Mouse (Mus musculus) ovary, postnatal 14 days (tissue): Measurements from ENCODE around the gene Ccdc33.

Experiments
- DNase-seq: peaks from one replicate; pipeline ENCODE4 v3.0.0; 2022; ENCODE audit warnings: low spot score

Ccdc33 gene

DNA sequence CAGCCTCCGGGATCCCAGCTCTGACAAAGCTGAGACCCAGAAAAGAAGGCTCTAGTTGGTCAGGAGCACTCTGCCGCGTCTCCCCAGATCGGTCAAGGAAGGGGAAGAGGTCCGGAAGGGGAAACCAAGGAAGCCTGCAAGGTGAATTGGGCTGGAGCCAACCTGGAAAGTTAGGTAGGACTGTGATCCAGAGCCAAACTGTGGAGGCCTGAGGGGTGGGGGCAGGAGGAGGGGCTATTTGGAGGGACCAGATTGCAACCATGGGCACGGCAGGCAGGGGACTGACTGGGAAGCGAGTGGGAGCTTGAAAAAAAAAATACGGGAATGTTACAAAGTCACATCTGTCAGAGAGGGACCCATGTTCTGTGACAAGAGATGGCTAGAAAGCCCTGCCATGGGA lies 10.9 kb upstream of the Ccdc33 start:
- DNase-seq = no peak

DNA sequence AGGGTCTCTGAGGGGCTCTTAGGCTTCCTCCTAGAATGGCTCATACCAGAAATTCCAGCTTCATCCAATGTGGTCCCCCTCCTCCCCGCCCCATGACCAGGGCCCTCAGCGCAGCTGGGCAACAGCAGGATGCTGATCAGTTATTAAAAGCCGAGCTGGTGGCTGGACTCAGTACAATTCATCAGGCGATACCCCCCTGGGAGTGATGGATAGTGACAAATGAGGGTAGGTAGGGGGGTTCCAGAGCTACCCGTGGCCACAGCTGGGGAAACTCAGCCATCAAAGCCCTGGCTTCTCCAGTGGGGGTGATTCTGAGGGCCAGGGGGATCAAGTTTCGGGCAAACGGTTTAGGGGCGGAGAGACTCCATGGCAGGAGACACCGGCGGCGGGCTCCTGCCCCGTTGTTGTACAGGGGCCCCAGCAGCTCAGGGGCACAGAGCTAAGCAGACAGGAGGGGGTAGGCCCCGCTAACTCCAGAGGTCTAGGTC lies 10.3 kb upstream of the Ccdc33 start:
- DNase-seq = no peak

DNA sequence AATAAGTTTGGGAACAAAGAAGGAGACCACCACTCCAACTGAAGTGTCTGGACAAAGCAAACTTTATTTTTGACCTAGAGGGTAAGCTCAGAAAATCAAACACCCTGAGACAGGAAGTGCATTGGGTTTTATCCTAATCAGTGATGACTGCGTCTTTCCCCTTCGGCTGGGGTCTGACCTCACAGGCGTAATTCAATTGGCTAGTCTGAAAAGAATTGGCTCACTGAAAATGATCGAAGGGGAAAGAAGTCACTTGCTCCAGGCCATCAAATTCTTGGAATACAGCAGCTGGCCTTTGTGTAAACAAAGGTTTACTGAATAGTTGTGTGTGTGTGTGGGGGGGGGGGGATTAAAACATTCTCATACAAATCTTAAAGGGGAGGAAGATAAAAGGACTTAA lies 7.2 kb upstream of the Ccdc33 start:
- no peak for DNase-seq

DNA sequence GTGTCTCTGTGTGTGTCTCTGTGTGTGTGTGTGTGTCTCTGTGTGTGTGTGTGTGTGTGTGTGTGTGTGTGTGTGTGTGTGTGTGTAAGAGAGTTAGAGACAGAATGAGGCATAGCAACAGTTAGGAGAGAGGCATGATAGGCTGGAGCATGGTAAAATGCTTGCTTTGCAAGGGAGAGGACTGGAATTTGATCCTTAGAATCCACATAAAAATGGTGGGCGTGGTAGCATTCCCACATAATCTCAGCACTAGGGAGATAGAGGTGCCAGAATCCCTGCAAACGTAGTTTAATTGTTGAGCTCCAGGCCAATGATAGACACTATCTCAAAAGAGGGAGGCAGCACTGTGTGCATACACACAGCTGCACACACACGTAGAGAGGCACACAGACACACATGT lies 6.5 kb upstream of the Ccdc33 start:
- DNase-seq = no peak

DNA sequence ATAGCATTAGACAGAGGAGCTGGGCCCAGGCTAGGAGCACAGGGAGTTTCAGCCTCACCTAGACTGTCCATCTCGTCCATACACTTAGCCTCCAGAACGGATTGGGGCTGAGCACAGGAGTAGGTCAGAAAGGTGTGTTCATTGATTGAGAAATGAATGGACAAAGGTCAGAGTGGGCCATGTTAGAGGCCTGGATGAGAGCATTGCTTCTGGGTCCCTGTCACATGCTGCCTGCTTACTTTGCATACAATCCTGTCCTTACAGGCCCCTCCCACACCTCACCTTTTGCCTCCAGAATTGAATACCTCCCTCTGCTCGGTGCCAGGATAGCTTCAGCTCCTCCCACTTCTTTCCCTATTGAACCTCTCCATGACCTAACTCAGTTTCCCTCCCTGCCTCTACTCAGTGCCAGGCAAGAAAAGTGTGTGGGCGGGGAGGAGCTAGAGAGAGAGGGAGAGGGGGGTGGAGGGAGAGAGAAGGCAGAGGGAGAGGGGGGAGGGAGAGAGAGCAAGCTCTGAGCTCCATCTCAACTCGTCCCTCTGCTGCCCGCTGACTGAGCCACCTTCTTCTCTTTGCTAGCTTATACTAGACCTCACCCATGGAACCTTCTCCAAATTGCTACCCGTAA lies 2.5 kb downstream of the Ccdc33 start:
- DNase-seq = no peak

DNA sequence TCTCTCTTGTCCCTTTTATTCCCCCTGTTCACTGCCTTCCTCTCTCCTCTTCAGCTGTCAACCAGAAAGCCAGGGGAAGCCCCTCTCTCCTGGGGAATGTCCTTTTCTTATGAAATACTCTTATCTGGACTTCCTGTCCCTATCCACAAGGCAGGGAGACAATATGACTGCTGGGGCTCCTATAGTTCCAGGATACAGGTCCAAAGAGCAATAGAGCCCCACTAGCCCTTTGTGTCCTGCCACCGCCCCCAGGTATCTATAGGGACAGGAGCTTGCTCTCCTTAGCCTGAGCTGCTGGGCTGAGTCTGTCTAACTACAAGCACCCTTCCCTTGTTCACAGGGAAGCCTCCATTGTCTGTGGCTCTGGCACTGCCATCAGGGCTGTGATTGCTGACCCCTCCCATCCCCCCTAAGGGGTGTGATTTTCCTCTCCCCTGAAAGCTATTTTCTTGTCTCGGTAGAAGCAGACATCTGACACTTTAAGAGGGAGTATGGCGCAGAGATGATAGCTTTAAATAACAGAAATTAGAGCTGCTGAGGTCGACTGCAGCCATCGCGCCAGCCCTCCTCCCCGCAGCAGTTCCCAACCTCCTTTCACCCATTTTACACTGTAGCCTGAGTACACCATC lies 3.2 kb downstream of the Ccdc33 start:
- no peak for DNase-seq

DNA sequence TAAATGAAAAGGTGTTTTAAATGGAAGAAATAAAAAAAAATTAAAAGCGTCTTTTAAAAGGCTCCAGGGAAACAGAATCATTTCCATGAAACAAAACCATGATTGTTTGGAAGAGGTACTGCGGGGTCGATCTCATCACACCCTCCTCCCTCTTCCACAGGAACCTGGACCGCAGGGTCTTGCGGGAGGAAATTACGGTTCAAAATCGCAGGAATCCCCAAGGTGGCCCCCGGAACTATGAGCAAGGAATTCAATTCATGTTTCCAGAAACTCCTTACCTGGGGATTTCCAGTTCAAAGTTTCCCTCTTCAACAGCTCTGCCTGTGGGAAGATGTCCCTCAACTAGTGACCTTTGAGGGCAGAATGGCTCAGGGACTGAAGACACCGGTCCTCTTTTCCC lies 4.6 kb downstream of the Ccdc33 start:
- DNase-seq = no peak

DNA sequence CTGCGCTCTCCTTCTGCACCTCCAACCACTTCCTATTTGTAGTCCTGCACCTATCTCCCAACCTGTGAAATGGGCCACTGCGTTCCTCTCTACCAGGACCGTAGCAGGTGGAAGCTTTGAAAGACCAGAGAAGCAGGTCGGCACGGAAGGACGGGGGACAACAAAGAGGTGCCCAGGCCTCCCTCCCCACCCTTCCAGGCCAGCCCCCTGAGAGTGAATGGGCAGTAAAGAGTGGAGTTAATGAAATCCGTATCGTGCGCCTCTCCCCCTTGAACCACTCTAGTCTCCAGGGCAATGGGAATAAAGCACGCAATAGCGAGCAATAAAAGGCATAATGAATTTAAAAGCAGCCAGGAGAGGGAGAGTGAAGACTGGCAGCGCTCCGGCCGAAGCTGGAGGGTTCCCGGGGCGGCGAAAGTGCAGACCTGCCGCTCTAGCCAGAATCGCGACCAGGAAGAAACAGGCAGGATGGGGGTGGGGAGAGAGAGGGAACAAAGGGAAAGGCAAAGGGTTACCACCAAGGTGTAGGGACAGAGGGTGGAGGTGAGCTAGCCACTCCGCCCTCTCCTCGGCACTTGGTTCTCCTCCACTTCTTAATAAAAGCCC lies 5.2 kb downstream of the Ccdc33 start:
- DNase-seq = no peak

DNA sequence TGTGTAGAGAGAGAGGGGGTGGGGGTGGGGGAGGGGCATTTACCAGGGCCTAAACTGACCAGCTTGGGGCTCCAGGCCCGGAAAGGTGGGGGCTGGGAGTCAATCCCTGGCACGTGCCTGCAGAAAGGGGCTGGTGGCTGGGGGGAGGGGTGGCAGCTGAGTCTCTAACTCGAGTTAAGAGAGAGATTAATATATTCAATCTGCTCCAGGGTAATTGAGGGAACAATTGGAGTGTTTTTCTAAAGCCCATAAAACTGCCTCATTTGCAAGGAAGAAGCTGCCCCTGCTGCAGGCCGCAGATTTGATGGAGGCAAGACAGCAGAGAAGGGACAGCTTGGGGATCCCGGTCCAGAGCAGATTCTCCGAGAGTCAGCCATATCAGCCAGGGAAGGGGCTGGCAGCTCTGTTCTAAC lies 5.8 kb downstream of the Ccdc33 start:
- DNase-seq = no peak

DNA sequence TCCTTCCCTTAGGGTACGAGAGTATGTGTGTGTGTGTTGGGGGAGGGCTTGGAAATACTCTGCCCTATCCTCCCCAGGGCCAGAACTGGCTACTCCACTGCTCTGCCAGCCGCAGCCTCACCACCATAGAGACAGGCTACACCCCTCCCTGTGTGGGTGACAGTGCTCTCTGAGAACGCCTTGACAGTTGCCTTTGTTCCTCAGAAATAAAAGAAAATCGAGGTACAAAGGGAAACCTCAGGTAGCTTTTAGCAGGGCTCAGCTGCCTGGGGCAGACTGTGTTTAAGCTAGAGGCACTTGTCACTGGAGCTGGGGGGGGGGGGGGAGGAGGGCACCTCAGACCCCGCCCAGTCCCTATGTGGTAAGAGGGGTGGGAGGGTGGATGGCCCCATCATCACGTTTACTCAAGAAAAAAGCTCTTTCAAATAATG lies 6.3 kb downstream of the Ccdc33 start:
- DNase-seq = no peak

DNA sequence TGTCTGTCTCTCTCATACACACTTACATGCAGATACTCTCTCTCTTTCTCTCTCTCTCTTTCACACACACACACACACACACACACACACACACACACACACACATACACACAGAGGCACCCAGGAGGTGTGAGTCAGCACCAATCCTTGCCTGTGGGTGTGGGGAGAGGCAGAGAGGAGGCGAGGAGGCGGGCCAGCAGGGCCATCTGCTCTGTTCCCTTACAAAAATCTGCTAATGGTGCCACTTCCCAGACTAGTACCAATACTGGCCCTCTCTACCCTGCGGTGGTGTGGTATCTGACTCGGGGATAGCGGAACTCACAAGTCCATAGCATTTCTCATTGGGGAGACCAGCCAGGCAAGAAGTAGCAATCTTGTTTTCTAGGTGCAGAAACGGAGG lies 7.2 kb downstream of the Ccdc33 start:
- no peak for DNase-seq

DNA sequence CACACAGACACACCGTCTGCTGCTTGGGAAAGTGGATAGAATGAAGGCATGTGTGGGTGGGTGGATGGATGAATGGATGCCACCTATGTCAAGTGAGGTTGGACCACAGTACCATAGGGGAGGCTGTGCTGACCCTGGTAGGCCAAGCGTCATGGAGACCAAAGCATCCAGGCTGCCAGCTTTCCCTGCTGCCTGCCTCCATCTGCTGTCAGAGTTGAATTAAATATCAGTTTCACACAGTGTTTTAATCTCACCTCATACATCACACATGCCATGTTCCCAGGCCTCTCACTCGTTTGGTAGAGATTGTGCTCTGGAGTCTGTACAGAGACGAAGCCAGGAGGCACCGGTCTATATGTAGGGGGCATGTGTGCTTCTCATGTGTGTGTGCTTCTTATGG lies 7.8 kb downstream of the Ccdc33 start:
- DNase-seq = no peak

DNA sequence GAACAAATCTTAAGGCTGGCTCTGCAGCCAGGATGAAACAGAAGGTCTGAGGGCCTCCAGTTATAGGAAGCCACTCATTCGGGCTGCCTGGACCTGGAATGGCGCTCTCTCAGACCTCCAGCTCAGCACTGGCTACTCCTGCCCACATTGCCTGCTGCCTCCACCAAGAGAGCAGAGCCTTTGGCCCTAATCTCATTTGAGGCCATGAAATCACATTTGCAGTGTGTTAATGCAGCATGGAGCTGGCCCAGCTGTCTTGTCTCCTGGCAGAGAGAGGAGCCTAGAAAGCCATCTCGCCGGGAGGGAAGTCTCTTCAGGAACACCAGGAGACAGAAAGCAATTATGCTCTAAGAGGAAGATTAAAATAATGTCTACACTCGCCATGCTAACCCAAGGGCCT lies 11.1 kb downstream of the Ccdc33 start:
- no peak for DNase-seq

DNA sequence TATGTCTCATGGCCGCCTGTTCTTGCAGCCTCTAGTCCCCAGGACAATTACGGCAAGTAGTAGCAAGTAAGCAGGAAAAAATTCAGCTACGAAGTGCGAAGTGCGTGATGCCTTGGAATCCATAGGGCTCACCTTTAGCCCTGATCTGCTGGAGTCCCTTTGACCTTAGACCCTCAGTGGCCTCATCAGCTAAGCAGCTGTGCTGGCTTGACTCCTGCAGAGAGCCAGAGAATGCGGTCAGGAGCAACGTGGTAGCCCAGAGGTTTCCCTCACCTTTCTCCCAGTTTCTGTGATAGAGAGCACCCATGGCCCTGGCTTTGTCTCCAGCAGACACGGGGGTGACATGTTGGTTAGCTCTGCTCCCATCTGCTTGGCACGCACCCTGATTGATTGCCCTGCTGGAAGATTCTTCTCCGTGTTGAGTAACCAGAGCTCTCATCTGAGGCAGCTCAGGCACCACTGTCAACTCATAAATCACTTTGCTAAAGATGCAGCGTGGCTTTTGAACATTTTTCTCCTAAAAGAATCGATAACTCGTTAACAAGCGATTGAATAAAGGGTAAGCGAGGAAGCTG lies 12.9 kb downstream of the Ccdc33 start:
- DNase-seq = no peak

DNA sequence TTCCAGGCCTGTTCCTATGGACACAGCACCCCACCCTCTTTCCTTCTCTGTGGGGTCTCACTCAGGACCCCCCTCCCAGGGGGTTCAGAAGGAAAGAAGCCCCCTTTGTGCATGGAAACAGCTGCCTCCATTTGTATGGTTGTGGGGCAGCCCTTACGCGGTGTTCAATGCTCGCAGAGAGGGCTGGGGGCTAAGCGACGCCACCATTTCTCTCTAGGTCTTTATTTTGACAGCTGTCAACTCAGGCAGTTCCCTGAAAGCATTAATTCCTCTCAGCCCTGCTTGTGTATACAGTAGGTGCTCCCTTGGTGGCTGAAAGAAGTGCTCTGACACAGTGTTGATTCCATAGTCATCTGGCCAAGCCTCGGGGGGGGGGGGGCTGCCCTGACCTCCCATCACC lies 15.0 kb downstream of the Ccdc33 start:
- no peak for DNase-seq

DNA sequence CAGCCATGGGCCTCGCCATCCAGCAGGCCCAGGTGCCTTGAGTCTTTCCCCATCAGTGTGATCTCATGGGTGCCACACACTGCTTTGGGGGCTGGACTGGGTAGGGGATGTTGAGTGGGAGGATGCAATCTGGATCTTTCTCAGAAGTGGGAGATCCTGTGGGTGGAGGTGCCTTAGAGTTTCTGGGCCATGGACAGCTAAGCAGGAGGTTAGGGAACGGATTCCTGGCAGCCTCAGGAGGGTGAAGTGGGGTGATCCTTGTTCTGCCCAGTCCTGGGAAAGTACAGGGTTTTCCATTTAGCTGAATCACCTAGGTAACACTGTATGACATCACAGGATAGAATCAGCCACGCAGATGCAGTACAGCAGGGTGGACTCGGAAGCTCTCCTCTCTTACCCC lies 16.6 kb downstream of the Ccdc33 start:
- DNase-seq = no peak

DNA sequence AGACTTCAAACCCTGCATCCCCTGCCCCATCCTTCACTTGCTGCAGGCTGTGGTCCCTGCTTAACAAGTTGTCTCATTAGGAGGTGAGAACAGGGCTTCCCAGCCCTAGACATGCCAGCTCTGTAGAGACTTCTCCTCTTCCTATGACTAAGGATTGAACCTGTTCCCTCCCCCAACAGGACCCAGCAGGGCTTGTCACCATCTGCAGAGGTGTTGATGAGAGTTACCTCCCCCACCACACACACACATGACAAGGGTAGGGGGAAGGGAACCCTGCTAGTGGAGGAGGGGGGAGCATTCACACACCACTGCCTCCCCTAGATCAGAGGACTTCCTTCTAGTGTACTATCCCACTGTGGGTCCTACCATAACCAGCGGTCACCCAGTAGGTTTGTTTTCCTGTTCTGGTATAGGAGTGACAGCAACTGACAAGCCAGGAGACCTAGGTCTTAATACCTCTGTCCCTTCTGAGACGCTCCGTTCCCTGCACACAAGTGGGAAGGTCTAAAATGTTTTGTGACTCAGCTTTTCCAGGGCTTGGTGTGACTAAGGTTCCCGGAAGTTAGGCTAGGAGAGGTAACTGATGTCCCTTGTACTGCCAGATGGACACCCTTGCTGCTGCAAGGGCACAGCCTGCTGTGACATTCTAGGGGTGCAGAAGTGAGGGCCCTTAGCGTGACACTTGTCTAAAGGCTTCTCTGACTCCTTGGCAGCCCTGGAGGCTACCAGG lies 18.6 kb downstream of the Ccdc33 start:
- no peak for DNase-seq

DNA sequence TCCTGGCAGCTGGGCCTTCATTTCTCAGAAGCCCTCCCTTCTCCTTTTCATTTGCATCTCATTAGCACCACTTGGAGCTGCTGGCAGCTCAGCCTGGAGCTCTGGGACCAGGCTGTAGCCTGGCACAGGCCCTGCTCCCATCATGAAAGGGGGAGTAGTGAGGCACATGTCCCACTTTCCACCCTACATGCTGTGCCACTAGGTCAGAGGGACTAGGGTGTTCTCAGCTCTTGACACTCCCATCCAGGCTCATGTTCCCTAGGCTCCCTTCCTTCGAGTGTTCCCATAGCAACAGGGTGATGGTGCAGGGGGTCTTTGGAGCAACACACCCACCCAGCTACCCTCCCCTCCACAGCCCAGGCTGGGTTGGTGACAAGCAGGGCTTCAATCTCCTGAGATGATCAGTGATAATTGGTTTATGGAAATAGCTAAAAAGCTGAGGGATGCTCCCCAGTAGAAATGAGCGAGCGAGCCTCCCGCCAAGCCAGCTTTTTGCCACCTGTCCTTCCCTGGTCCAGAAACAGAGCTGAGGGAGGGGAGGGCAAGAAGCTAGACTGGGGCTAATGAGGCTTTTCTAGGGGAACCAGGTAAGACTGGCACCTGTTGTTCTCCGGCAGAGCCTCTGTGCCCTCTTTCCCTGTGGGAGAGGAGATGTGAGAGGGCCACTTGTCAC lies 21.9 kb downstream of the Ccdc33 start:
- DNase-seq = no peak

DNA sequence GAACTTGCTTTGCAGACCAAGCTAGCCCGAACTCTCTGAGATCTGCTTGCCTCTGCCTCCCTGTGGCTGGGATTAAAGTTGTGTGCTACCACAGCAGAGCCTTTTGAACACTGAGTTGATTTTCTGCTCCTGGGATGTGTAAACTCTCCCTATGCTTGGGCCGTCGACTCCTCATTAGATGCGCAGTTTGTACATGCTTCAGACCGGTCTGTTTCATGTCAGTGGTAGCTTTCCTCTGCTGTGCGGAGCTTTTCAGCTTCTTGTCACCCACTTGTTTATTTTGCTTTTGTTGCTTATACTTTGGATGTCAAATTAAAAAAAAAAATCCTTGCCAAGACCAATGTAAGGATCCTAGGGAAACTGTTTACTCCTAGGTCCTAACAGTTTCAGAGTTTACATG lies 22.6 kb downstream of the Ccdc33 start:
- no peak for DNase-seq

DNA sequence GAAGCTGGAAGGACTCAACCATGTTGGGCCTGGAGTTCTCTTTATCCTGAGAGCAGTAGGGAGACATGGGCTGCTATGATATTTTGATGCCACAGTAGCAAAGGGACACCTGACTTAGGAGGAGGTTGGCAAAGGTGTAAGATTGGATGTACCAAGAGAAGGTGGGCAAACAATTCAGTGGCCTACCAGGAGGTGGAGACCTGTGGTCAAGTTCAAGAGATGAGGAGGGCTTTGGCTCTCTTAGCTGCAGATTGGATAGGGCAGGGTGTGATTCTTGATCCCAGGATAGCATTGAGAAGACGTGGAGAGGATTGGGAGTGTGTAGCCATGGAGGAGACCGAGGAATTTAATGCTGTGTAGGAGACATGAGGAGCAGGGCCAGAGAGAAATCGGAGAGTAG lies 24.8 kb downstream of the Ccdc33 start:
- no peak for DNase-seq

DNA sequence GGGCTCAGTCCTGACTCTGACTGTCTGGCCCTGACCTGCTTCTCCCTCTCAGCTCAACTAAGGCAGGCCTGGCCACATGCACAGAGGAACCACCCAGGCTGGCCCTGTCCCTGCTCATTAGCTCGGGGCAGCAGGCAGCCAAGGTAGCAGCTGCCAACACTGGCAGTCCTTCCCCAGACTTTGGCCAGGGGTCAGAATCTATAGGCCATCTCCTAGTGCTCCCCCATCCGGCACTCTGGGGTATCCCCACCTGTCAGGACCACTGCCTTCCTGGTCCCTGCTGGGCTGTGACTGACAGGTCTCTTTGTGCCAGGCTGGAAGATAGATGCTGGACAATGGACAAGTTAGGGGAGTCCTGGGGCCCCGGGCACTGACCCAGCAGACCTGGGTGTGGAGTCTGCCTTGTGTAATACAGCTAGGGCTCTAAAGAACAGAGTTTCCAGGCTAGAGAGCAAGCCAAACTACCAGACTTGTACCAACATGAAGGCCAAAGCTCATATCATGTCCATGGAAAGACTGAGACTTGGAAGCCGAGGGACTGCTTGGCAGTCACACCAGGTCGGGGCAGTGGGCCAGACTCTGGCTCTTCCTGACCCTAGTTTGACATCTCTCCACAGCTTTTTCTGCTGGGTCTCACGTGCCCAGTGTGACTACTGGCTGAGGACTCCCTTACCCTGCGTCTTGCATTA lies 25.9 kb downstream of the Ccdc33 start:
- peak; percentile 34 for DNase-seq
